Comparison of ENCODE assay signal across 30 mouse cellular contexts in genomic region chr11:24502722-24503424, GRCm38 (mm10).
DNase-seq lines count a peak whose midpoint lies in the region; ATAC-seq and TF ChIP-seq lines count a peak whose summit lies in the region.
"Had no signal": no experiment of that assay in that cellular context is flagged by ENCODE, and none has a peak within 500 bp of the region (broad histone marks: within the 10 kb centered on the region; RNA-seq: fewer than 3 reads in every experiment).

No protein-coding gene starts in this region.

- no peak overlapping the region for H3K4me3 ChIP-seq in kidney, embryonic 15.5 days (replicated peaks)
- H3K4me3 ChIP-seq in midbrain, postnatal 0 days (ENCODE audit: low read depth, low read length), result no peak overlapping the region
- H3K4me3 ChIP-seq in midbrain, embryonic 13.5 days (replicated peaks), result no peak overlapping the region
- H3K4me3 ChIP-seq in neural tube, embryonic 14.5 days (ENCODE audit: low read depth, low read length), result no peak overlapping the region
- H3K4me3 ChIP-seq: embryonic facial prominence, embryonic 12.5 days; heart, embryonic 10.5 days; heart, embryonic 15.5 days; hindbrain, embryonic 12.5 days had no signal

- 23% methylated on average over 11 of the region's 11 CpGs for WGBS in kidney, embryonic 15.5 days
- 29% methylated on average over 11 of the region's 11 CpGs for WGBS in midbrain, postnatal 0 days
- WGBS in midbrain, embryonic 13.5 days, result 21% methylated on average over 11 of the region's 11 CpGs
- WGBS in neural tube, embryonic 14.5 days, result 41% methylated on average over 11 of the region's 11 CpGs

- H3K4me2 ChIP-seq in kidney, embryonic 15.5 days, result no peak overlapping the region
- H3K4me2 ChIP-seq in midbrain, postnatal 0 days (ENCODE audit: low read depth, low read length, poor library complexity, severe bottlenecking), result no peak overlapping the region
- no peak overlapping the region for H3K4me2 ChIP-seq in midbrain, embryonic 13.5 days (replicated peaks)
- H3K4me2 ChIP-seq in neural tube, embryonic 14.5 days (ENCODE audit: low read depth, low read length), result no peak overlapping the region
- H3K4me2 ChIP-seq: embryonic facial prominence, embryonic 12.5 days; heart, embryonic 15.5 days; hindbrain, embryonic 12.5 days had no signal

- H3K27me3 ChIP-seq in kidney, embryonic 15.5 days, result peaks cover 4% of the 10 kb centered on the region; the same call in 1 of the 2 replicates
- H3K27me3 ChIP-seq in midbrain, postnatal 0 days (ENCODE audit: insufficient read depth, low read length), result no peaks in the 10 kb centered on the region
- no peaks in the 10 kb centered on the region for H3K27me3 ChIP-seq in midbrain, embryonic 13.5 days
- H3K27me3 ChIP-seq in neural tube, embryonic 14.5 days (ENCODE audit: control insufficient read depth, insufficient read depth, low read length), result no peaks in the 10 kb centered on the region
- H3K27me3 ChIP-seq: heart, embryonic 15.5 days; hindbrain, embryonic 12.5 days; Patski had no signal

- 0 out of 2 replicates have a peak, but pooled peaks have one; percentile 29 for ATAC-seq in kidney, embryonic 15.5 days (replicated peaks; ENCODE audit: low FRiP score)
- ATAC-seq in midbrain, postnatal 0 days (ENCODE audit: low FRiP score), result no peak
- ATAC-seq in midbrain, embryonic 13.5 days, result no peak
- peak; percentile 68; the same call in 1 of the 2 replicates for ATAC-seq in neural tube, embryonic 14.5 days (ENCODE audit: low read depth)
- ATAC-seq: forebrain, embryonic 14.5 days; inflammation-experienced regulatory T-cells, adult 6 months; Patski had no signal

- no peaks in the 10 kb centered on the region for H3K4me1 ChIP-seq in kidney, embryonic 15.5 days
- H3K4me1 ChIP-seq in midbrain, postnatal 0 days (ENCODE audit: insufficient read depth, low read length), result no peaks in the 10 kb centered on the region
- H3K4me1 ChIP-seq in midbrain, embryonic 13.5 days (replicated peaks), result 0 out of 2 replicates have a peak, but pooled peaks cover 5% of the 10 kb centered on the region
- H3K4me1 ChIP-seq in neural tube, embryonic 14.5 days (ENCODE audit: control insufficient read depth, insufficient read depth, low read length), result no peaks in the 10 kb centered on the region
- H3K4me1 ChIP-seq: heart, embryonic 15.5 days; hindbrain, embryonic 12.5 days had no signal

- TF ChIP-seq CTCF in midbrain, postnatal 0 days (IDR thresholded peaks at IDR 0.05), result no peak

- peak; percentile 26 for DNase-seq in embryo, embryonic 11 days
- no peak for DNase-seq in embryo, embryonic 10.5 days (ENCODE audit: low spot score)
- no peak for DNase-seq in kidney, adult 11 months
- DNase-seq in midbrain, postnatal 0 days (ENCODE audit: low spot score), result peak; percentile 25
- no peak for DNase-seq in left cerebral cortex, adult 8-10 months (ENCODE audit: low spot score in 2 of 2)
- DNase-seq: adrenal gland, postnatal 25 days; cerebellum, adult 18-20 months; cerebellum, postnatal 10 days; gastrocnemius, postnatal 14 days; heart, adult 11 months; kidney, adult 8-10 months; kidney, postnatal 4 days; left cerebral cortex, postnatal 4 days; liver; lung, adult 2 months; lung, postnatal 10 days; spleen, adult 18-20 months; thymus, postnatal 25 days had no signal

- no peak overlapping the region for H3K9ac ChIP-seq in kidney, embryonic 15.5 days
- no peak overlapping the region for H3K9ac ChIP-seq in midbrain, postnatal 0 days (replicated peaks; ENCODE audit: low read length, poor library complexity, severe bottlenecking)
- no peak overlapping the region for H3K9ac ChIP-seq in midbrain, embryonic 13.5 days (replicated peaks)
- H3K9ac ChIP-seq in neural tube, embryonic 14.5 days (replicated peaks; ENCODE audit: low read depth, low read length), result no peak overlapping the region
- H3K9ac ChIP-seq: embryonic facial prominence, embryonic 12.5 days; heart, embryonic 15.5 days; hindbrain, embryonic 12.5 days; liver, embryonic 14.5 days had no signal

- no peaks in the 10 kb centered on the region for H3K36me3 ChIP-seq in kidney, embryonic 15.5 days
- H3K36me3 ChIP-seq in midbrain, postnatal 0 days (ENCODE audit: insufficient read depth, low read length), result no peaks in the 10 kb centered on the region
- no peaks in the 10 kb centered on the region for H3K36me3 ChIP-seq in midbrain, embryonic 13.5 days
- H3K36me3 ChIP-seq in neural tube, embryonic 14.5 days (ENCODE audit: control insufficient read depth, insufficient read depth, low read length), result no peaks in the 10 kb centered on the region
- H3K36me3 ChIP-seq: embryonic facial prominence, embryonic 12.5 days; heart, embryonic 10.5 days; heart, embryonic 15.5 days; hindbrain, embryonic 12.5 days had no signal

- H3K27ac ChIP-seq in kidney, embryonic 15.5 days, result no peak overlapping the region
- no peak overlapping the region for H3K27ac ChIP-seq in midbrain, postnatal 0 days (ENCODE audit: low read depth, low read length)
- no peak overlapping the region for H3K27ac ChIP-seq in midbrain, embryonic 13.5 days
- no peak overlapping the region for H3K27ac ChIP-seq in neural tube, embryonic 14.5 days (ENCODE audit: low read depth, low read length)
- H3K27ac ChIP-seq: embryonic facial prominence, embryonic 12.5 days; heart, embryonic 10.5 days; heart, embryonic 15.5 days; hindbrain, embryonic 12.5 days; liver, embryonic 14.5 days; macrophage had no signal

- H3K9me3 ChIP-seq in kidney, embryonic 15.5 days (replicated peaks), result no peaks in the 10 kb centered on the region
- no peaks in the 10 kb centered on the region for H3K9me3 ChIP-seq in midbrain, postnatal 0 days (ENCODE audit: low read length)
- H3K9me3 ChIP-seq in midbrain, embryonic 13.5 days, result no peaks in the 10 kb centered on the region
- no peaks in the 10 kb centered on the region for H3K9me3 ChIP-seq in neural tube, embryonic 14.5 days (ENCODE audit: control insufficient read depth, low read length)
- H3K9me3 ChIP-seq: embryonic facial prominence, embryonic 12.5 days; heart, embryonic 10.5 days; heart, embryonic 15.5 days; hindbrain, embryonic 12.5 days had no signal

Comparison
In these comparisons a context has a peak if more than half of its experiments do, and no peak if none do; other contexts are left out.
1. DNase-seq: peak in embryo, embryonic 11 days (single experiment) and midbrain, postnatal 0 days (single experiment); none in embryo, embryonic 10.5 days (single experiment), kidney, adult 11 months (single experiment) and left cerebral cortex, adult 8-10 months (0 of 2).
2. ATAC-seq: peak in kidney, embryonic 15.5 days (single experiment) and neural tube, embryonic 14.5 days (single experiment); none in midbrain, postnatal 0 days (single experiment) and midbrain, embryonic 13.5 days (single experiment).